Mouse (Mus musculus) cerebellum, adult 11-12 months (tissue): ENCODE measurements around the gene Map2k1.
A peak's percentile ranks its signal among the peaks of the same experiment; 100 is the strongest.
"Not testable (repeated sequence)": the region's sequence is repeated elsewhere in the genome, so short reads cannot be mapped to it uniquely, and the experiment has no call there.

ENCODE experiments used
- DNase-seq: peaks from one replicate; pipeline ENCODE4 v3.0.0; 2022

The Map2k1 gene

DNA sequence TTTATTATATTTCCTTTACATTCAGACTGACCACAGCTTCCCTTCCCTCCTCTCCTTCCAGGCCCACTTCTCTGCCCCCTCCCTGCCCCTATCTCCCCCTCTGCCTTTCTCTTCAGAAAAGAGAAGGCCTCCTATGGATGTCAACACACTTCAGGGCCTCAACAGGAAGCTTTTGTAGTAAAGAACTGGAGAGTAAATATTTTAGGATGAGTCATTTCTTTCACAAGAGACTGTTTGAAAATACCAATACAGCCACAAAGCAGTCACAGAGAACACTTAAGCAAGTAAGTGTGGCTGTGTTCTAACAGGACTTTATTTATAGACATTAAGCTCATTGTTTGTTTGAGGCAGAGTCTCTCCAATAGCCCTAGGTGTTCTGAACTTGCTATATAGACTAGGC, 51.1 kb downstream of the Map2k1 start:
- no peak for DNase-seq

- no peak for DNase-seq
Observed at GRCm38 (mm10) chr9:64199897-64200296, 53.5 kb downstream of the Map2k1 start.

GRCm38 (mm10) chr9:64198763-64199418, 54.5 kb downstream of the Map2k1 start:
- DNase-seq = not testable (repeated sequence)

- DNase-seq = no peak
Observed at GRCm38 (mm10) chr9:64198068-64198762, 55.2 kb downstream of the Map2k1 start.

DNA sequence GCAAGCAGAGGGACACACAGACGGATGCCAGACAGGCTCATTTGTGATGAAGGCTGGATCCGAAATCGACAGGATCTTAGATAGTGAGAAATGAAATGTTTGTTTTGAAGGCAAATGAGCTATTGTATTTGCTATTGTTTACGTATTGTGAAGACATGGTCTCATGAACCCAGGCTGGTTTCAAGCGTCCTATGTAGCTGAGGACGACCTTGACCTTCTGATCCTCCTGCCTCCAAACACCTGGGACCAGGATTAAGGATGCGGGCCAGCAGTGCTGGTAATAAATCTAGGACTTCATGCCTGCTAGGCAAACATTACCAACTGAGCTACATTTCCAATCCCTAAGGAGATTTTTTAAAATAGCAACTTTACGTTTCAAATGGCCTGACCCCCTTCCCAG, 55.9 kb downstream of the Map2k1 start:
- no peak for DNase-seq

DNA sequence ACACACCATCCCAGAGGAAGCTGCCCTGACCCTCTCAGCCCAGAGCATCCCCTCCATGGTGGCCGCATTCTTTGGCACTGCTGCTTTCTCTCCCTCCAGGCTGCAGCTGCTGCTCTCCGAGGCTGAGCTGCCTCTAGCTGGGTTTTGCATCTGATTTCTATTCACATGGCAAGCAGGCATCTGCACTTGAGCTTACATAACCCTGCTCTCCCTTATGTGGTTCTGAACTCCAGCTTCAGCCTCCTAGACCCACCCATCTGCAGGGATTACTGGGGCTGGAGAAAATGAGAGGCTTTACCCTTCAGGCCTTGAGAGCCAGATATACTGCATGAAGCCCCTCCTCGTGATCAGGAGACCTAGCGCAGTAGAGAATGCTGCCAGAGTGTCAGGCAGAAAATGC, 57.9 kb downstream of the Map2k1 start:
- no peak for DNase-seq

DNA sequence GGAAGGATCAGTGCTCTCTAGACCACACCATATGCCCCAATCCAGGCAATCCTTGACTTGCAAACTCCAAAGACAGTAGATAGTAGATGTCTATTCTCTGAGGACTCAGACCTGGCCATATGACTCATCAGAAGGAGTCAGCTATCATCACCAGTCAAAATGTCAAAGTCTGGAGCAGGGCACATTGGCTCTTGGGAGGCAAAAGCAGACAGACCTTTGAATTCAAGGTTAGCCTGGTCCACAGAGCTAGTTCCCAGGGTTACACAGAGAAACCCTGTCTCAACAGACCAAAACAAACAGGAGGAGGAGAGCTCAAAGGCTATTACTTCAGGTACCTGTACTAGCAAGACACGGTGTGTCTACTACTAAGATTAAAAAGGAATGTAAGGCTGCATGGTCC, 59.6 kb downstream of the Map2k1 start:
- no peak for DNase-seq

DNA sequence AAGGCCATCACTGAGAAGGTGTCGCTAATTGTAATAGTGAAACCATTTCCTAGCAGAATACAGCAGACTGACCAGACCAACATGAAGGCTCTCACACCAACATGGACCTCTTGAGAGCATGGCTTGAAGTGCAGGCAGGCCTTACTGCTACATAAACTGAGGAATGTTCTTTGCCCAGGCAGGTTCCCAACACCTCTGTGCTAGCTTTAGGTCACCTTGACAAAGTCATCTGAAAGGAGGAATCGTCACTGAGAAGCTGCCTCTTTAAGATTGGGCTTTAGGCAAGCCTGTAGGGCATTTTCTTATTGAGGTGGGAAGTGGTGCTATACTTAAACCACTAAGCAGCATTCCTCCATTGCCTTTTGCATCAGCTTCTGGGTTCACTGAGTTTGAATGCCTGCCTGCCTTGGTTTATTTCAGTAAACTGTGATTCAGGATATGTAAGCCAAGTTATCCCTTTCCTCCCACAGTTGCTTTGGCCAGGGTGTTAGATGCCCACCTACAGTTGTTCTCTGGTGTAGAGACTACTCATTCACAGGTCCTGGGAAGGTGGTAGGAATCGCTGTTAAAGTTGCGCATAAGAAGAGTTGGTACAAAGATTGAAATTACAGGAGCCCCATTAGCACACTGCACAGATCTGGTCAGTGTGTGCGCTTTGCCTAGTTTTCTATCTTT, 69.1 kb downstream of the Map2k1 start:
- DNase-seq = no peak

DNA sequence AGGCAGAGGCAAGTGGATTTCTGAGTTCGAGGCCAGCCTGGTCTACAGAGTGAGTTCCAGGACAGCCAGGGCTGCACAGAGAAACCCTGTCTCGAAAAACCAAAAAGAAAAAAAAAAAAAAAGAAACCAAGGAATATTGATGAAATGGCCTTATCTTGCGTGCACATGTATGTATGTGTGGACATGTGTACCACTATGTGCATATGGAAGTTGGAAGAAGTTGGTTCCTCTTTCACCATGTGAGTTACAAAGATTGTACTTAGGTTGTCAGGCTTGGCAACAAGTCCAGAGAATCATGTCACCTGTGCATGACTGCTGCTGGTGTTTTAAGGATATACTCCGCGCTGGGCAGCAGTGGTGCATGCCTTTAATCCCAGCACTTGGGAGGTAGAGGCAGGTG, 70.1 kb downstream of the Map2k1 start:
- not testable (repeated sequence) for DNase-seq

DNA sequence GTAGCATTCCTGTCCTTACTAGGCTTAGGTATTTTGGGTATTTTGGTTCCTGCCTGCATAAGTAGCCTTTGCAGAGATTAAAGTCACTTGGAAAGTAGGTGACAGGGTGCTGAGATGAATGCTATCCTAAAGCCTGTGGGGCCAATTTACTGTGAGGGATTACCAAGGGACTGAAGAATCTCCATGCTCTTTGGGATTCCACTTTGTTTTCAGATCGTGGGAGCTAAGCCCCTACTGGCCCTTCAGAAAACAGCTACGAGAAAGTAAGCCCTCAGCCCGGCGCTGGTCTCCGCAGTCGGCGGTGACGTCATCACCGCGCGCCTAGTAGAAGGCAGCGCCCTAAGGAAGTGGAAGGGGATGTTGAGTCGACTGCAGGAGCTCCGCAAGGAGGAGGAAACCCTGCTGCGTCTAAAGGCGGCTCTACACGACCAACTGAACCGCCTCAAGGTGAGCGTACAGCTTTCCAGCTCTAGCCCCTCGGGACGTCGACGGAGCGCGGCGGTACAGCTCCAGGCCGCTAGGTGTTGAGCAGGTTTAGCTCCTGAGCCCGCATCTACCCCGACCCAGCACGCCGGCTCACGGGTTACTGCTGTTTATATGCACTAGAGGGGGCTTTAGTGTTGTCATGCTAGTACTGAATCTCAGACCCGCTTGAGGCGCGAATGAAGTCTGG, 74.3 kb downstream of the Map2k1 start, which contains the start of gene Snapc5:
Gene Snapc5 (plus strand): TSS at position 301 of the 673 bp plus-strand sequence.
- peak; percentile 86 for DNase-seq

GRCm38 (mm10) chr9:64178610-64178973, 74.8 kb downstream of the Map2k1 start:
- DNase-seq = no peak

DNA sequence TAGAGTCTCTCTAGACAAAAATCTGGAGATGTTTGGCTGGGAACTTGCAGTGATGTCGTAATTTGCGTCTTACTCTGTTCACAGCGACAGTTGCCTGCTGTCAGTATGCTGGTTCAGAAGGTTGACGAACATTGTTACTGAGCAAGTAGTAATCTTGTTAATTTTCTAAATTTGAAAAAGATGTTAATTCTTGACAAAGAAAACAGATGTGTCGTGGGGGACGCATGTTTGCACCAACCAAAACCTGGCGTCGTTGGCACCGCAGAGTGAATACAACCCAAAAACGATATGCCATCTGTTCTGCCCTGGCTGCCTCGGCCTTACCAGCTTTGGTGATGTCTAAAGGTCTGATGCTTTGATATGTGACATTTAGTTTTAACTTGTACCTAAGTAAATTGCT, 78.1 kb downstream of the Map2k1 start:
- no peak for DNase-seq

DNA sequence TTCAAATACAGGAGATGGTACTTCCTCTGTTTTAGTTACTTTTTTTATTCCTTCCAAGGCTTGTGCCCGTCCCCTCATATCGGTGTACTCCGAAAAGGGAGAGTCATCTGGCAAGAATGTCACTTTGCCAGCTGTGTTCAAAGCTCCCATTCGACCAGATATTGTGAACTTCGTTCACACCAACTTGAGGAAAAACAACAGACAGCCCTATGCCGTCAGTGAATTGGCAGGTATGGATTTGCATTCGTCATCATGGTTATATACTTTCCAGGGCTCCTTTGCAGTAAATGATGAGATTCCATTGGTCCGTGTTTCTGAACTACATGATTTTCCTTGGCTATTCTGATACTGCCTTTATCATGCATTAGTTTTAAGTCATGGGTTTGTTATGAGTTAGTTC, 78.7 kb downstream of the Map2k1 start:
- no peak for DNase-seq

- DNase-seq = no peak
Observed at GRCm38 (mm10) chr9:64174341-64174740, 79.1 kb downstream of the Map2k1 start.

GRCm38 (mm10) chr9:64173666-64174220, 79.7 kb downstream of the Map2k1 start:
- DNase-seq = no peak

GRCm38 (mm10) chr9:64172816-64173665, 80.4 kb downstream of the Map2k1 start, which contains the start of the genes Zwilch and Rpl4:
Zwilch (minus strand) TSS chr9:64173104.
Rpl4 (plus strand) TSS chr9:64173375.
- DNase-seq = peak; percentile 70

GRCm38 (mm10) chr9:64172145-64172815, 81.2 kb downstream of the Map2k1 start:
- DNase-seq = no peak

- DNase-seq = not testable (repeated sequence)
Observed at GRCm38 (mm10) chr9:64169967-64170366, 83.5 kb downstream of the Map2k1 start.

DNA sequence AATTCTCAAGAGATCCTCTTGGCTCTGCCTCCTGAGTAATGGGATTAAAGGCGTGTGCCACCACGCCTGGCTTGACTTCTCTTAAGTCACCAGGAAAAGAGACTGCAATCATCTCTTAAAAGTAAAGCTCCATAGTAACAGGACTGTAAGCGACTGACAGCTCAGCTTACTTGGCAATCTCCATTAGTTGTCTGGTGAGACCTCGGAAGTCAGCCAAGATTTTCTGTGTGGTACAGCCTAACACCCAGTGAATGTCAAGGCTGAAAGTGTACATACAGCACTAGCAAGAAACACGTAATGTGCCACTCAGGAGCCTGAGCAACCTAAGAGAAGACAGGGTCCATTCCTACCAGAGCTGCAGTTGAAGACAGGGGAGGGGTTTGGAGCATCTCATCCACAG, 93.0 kb downstream of the Map2k1 start:
- no peak for DNase-seq

DNA sequence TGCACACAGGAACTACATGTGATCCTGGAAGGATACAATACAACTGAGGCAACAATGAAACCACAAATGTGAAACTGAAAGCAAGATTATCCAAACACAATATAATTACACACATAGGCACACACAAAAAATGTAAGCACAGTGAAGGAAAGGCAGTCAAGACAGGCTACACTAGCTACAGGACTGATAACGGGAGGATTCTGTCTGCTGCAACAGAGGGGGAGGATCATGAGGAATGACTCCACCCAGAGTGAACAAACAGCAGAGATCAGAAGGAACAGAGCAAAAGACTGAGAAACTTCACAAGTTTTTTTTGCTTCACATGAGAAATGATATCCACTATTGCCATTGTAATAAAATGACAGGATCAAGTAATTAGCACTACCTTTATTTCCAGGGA, 96.8 kb downstream of the Map2k1 start:
- DNase-seq = no peak

DNA sequence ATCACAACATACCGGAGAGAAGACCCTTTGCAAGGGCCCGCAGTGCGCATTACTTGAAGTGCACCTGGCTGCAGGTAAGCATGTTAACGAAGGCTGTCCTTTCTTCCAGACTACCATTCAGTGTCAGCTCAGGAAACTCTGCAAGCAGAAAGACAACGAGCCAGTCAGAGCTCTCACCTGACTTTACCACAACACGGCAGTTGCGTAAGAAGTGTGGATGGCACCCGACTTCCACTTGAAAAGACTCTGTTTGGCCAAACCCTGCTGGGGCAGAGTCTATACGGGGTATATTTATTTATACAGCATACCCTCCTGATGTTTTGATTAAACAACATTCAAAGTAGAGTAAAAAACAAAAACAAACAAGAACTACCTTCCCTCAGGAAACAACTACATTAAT, 113.6 kb downstream of the Map2k1 start:
- DNase-seq = no peak

DNA sequence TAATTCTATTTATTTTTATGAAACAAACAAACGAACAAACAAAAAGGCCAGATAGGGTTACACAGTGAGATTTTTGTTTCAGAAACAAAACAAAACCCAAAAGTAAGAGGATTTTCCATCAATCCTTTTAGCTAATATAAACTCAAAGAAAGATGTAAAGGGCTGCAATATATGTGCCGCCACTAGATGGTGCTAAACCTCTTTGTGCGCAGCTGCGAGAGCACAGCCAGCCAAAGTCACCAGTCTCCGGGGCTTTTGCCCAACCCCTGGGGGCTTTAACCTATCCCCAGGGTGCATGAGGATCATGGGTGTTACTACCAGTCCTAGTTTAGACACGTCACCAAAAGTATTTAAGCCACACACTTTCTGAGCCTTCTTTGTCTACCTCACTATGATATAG, 114.5 kb downstream of the Map2k1 start:
- peak; percentile 7 for DNase-seq
